ENCODE assay signal across 13 mouse cellular contexts in the genomic region with DNA sequence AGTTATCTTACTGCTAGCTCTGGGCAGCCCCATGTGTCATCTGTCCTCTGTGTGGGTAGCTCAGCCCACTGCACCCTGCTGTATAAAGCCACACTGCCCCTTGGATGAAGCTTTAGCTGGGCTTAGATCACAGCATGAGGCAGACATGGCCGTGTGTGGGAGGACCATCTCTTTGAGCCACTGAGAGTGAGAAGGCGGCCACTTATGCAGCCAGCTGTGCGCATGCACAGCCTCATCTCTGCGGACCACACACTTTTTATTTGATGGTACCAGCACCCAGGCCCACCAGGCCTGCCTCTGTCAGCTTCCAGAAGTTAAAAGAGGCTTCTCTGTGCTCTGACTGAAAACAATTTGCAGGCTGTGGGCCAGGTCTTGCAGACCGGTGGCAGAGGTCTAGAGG.
DNase-seq lines count a peak whose midpoint lies in the region; ATAC-seq and TF ChIP-seq lines count a peak whose summit lies in the region.
"Had no signal": no experiment of that assay in that cellular context is flagged by ENCODE, and none has a peak within 500 bp of the region (broad histone marks: within the 10 kb centered on the region; RNA-seq: fewer than 3 reads in every experiment).

No protein-coding gene starts in this region.

- no peaks in the 10 kb centered on the region for H3K9me3 ChIP-seq in forebrain, embryonic 10.5 days
- no peaks in the 10 kb centered on the region for H3K9me3 ChIP-seq in forebrain, embryonic 13.5 days (replicated peaks)
- H3K9me3 ChIP-seq in kidney, postnatal 0 days (replicated peaks; ENCODE audit: low read length), result no peaks in the 10 kb centered on the region
- H3K9me3 ChIP-seq in kidney, embryonic 14.5 days (ENCODE audit: control insufficient read depth, low read length), result no peaks in the 10 kb centered on the region
- no peaks in the 10 kb centered on the region for H3K9me3 ChIP-seq in intestine, embryonic 15.5 days

- no peak for ATAC-seq in forebrain, embryonic 13.5 days
- ATAC-seq in kidney, postnatal 0 days (replicated peaks; ENCODE audit: low FRiP score, low read depth), result no peak
- ATAC-seq in kidney, embryonic 14.5 days (ENCODE audit: low FRiP score, low TSS enrichment), result no peak
- peak; percentile 61 for ATAC-seq in intestine, embryonic 15.5 days
- no peak for ATAC-seq in inflammation-experienced regulatory T-cells, adult 6 months

- no peak overlapping the region for H3K4me2 ChIP-seq in forebrain, embryonic 13.5 days
- H3K4me2 ChIP-seq in kidney, postnatal 0 days (ENCODE audit: low read length), result no peak overlapping the region
- H3K4me2 ChIP-seq in kidney, embryonic 14.5 days (replicated peaks; ENCODE audit: low read depth, low read length), result no peak overlapping the region
- no peak overlapping the region for H3K4me2 ChIP-seq in intestine, embryonic 15.5 days (replicated peaks)
- H3K4me2 ChIP-seq: liver, embryonic 11.5 days had no signal

- H3K4me1 ChIP-seq in forebrain, embryonic 10.5 days, result peaks cover 32% of the 10 kb centered on the region
- H3K4me1 ChIP-seq in forebrain, embryonic 13.5 days, result peaks cover 17% of the 10 kb centered on the region
- H3K4me1 ChIP-seq in kidney, postnatal 0 days (replicated peaks; ENCODE audit: insufficient read depth, low read length), result no peaks in the 10 kb centered on the region
- H3K4me1 ChIP-seq in kidney, embryonic 14.5 days (ENCODE audit: control insufficient read depth, insufficient read depth, low read length), result 0 out of 2 replicates have a peak, but pooled peaks cover 4% of the 10 kb centered on the region
- peaks cover 9% of the 10 kb centered on the region for H3K4me1 ChIP-seq in intestine, embryonic 15.5 days (replicated peaks)

- H3K9ac ChIP-seq in forebrain, embryonic 13.5 days, result no peak overlapping the region
- H3K9ac ChIP-seq in kidney, postnatal 0 days (ENCODE audit: low read depth, low read length), result 0 out of 2 replicates have a peak overlapping the region, but pooled peaks have one; percentile 13
- no peak overlapping the region for H3K9ac ChIP-seq in kidney, embryonic 14.5 days (ENCODE audit: low read depth, low read length)
- no peak overlapping the region for H3K9ac ChIP-seq in intestine, embryonic 15.5 days

- WGBS in forebrain, embryonic 10.5 days, result 25% methylated on average over 5 of the region's 5 CpGs
- 21% methylated on average over 5 of the region's 5 CpGs for WGBS in forebrain, embryonic 13.5 days
- WGBS in kidney, postnatal 0 days, result 24% methylated on average over 5 of the region's 5 CpGs
- 45% methylated on average over 5 of the region's 5 CpGs for WGBS in kidney, embryonic 14.5 days
- WGBS in intestine, embryonic 15.5 days, result 29% methylated on average over 5 of the region's 5 CpGs

- peak overlapping the region; percentile 45 for H3K27ac ChIP-seq in forebrain, embryonic 10.5 days
- H3K27ac ChIP-seq in forebrain, embryonic 13.5 days, result no peak overlapping the region
- H3K27ac ChIP-seq in kidney, postnatal 0 days, result no peak overlapping the region
- no peak overlapping the region for H3K27ac ChIP-seq in kidney, embryonic 14.5 days (ENCODE audit: low read depth, low read length)
- H3K27ac ChIP-seq in intestine, embryonic 15.5 days, result 0 out of 2 replicates have a peak overlapping the region, but pooled peaks have one; percentile 32

- DNase-seq in forebrain, embryonic 10.5 days (ENCODE audit: extremely low spot score, low spot score), result no peak
- DNase-seq in kidney, postnatal 0 days (ENCODE audit: low spot score), result peak; percentile 20
- DNase-seq in retina, postnatal 1 day, result peak; percentile 40
- DNase-seq in spleen, postnatal 10 days (ENCODE audit: low spot score in 2 of 2), result no peak
- DNase-seq: cerebellum, adult 18-20 months; kidney, adult 9 months; layer of hippocampus, postnatal 36 days; thymus, postnatal 4 days had no signal

- TF ChIP-seq CTCF in kidney, postnatal 0 days (IDR thresholded peaks at IDR 0.05; ENCODE audit: low read depth), result no peak

- H3K27me3 ChIP-seq in forebrain, embryonic 10.5 days (ENCODE audit: poor library complexity, severe bottlenecking), result peaks cover 17% of the 10 kb centered on the region
- H3K27me3 ChIP-seq in forebrain, embryonic 13.5 days, result no peaks in the 10 kb centered on the region
- no peaks in the 10 kb centered on the region for H3K27me3 ChIP-seq in kidney, postnatal 0 days (ENCODE audit: insufficient read depth, low read length)
- H3K27me3 ChIP-seq in kidney, embryonic 14.5 days (ENCODE audit: control insufficient read depth, insufficient read depth, low read length), result no peaks in the 10 kb centered on the region
- H3K27me3 ChIP-seq in intestine, embryonic 15.5 days (replicated peaks), result 0 out of 2 replicates have a peak, but pooled peaks cover 4% of the 10 kb centered on the region

- H3K36me3 ChIP-seq in forebrain, embryonic 10.5 days (replicated peaks), result no peaks in the 10 kb centered on the region
- no peaks in the 10 kb centered on the region for H3K36me3 ChIP-seq in forebrain, embryonic 13.5 days (ENCODE audit: poor library complexity, severe bottlenecking)
- H3K36me3 ChIP-seq in kidney, postnatal 0 days (ENCODE audit: insufficient read depth, low read length), result no peaks in the 10 kb centered on the region
- no peaks in the 10 kb centered on the region for H3K36me3 ChIP-seq in kidney, embryonic 14.5 days (ENCODE audit: control insufficient read depth, insufficient read depth, low read length)
- no peaks in the 10 kb centered on the region for H3K36me3 ChIP-seq in intestine, embryonic 15.5 days

- no peak overlapping the region for H3K4me3 ChIP-seq in forebrain, embryonic 10.5 days
- no peak overlapping the region for H3K4me3 ChIP-seq in forebrain, embryonic 13.5 days
- no peak overlapping the region for H3K4me3 ChIP-seq in kidney, postnatal 0 days (replicated peaks; ENCODE audit: low read depth, low read length)
- H3K4me3 ChIP-seq in kidney, embryonic 14.5 days (ENCODE audit: low read length), result no peak overlapping the region
- H3K4me3 ChIP-seq in intestine, embryonic 15.5 days (replicated peaks), result no peak overlapping the region

Comparison
In these comparisons a context has a peak if more than half of its experiments do, and no peak if none do; other contexts are left out.
1. H3K27ac ChIP-seq: peak in forebrain, embryonic 10.5 days (single experiment) and intestine, embryonic 15.5 days (single experiment); none in forebrain, embryonic 13.5 days (single experiment), kidney, postnatal 0 days (single experiment) and kidney, embryonic 14.5 days (single experiment).
2. DNase-seq: peak in kidney, postnatal 0 days (single experiment) and retina, postnatal 1 day (single experiment); none in forebrain, embryonic 10.5 days (single experiment) and spleen, postnatal 10 days (0 of 2).